Mouse (Mus musculus): ENCODE measurements at regions not wholly inside any gene's neighbourhood (a gene's known extent, or its start where the extent isn't known, plus 50 kb on each side); places are given as distances from the start of the nearest gene placed in this dataset.

DNA sequence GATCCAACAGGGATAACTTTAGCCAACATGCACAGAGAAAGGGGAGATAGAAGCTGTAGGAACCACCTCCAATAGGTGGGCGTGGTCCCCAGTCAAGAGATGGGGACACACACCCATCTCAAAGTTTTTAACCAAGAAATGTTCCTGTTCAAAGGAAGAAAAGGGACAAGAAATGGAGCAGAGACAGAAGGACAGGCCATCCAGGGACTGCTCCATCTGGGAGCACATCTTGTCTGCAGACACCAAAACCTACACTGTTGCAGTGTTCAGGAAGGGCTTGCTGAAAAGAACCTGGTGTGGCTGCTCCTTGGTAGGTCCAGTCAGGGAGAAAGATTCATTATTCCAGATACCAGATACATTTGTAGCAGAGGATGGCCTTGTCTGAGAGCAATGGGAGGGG is 676.5 kb upstream of the Foxg1 start:
- DNase-seq (ENCODE audit: low spot score in 2 of 2), result no peak

GRCm38 (mm10) chr12:48713646-48714045 is 668.8 kb upstream of the Foxg1 start:
- no peak for DNase-seq (ENCODE audit: low spot score in 2 of 2)

DNA sequence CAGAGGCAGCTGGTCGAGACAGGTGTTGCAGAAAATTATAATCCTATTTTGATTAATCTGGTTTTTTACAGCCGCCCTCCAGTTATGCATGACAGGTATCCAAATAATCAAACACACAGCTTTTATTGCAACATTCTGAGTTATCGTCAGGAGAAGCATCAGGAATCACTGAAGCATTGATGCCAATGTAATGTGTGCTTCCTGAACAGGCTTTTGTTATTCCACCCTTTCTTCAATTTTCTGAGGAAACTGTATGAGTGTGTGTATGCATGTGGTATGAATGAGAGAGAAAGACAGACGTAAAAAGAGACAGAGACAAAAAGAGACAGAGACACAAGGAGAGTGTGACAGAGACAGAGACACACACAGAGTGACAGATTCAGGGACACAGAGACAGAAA is 652.6 kb upstream of the Foxg1 start:
- DNase-seq (ENCODE audit: low spot score in 2 of 2), result no peak

- DNase-seq (ENCODE audit: low spot score in 2 of 2), result no peak
Observed at GRCm38 (mm10) chr12:48758805-48759396, 623.6 kb upstream of the Foxg1 start.

Measured in thymus, postnatal 10 days (tissue).